Mouse (Mus musculus): Measurements from ENCODE around the gene Kcnh1.

Gene Kcnh1

GRCm38 (mm10) chr1:192415813-192416212 is 225.2 kb downstream of the Kcnh1 start:
- no peak for DNase-seq (ENCODE audit: low spot score)

- DNase-seq (ENCODE audit: low spot score), result no peak
Measured at GRCm38 (mm10) chr1:192416241-192416821, 225.8 kb downstream of the Kcnh1 start.

GRCm38 (mm10) chr1:192419176-192419575 is 228.6 kb downstream of the Kcnh1 start:
- no peak for DNase-seq (ENCODE audit: low spot score)

- no peak for DNase-seq (ENCODE audit: low spot score)
Measured at GRCm38 (mm10) chr1:192421377-192422166, 231.0 kb downstream of the Kcnh1 start.

GRCm38 (mm10) chr1:192431423-192431822 is 240.8 kb downstream of the Kcnh1 start:
- DNase-seq (ENCODE audit: low spot score), result no peak

GRCm38 (mm10) chr1:192435503-192435902 is 244.9 kb downstream of the Kcnh1 start:
- DNase-seq (ENCODE audit: low spot score), result no peak

GRCm38 (mm10) chr1:192439151-192439837 is 248.7 kb downstream of the Kcnh1 start:
- DNase-seq (ENCODE audit: low spot score), result no peak

- no peak for DNase-seq (ENCODE audit: low spot score)
Measured at GRCm38 (mm10) chr1:192442772-192443445, 252.3 kb downstream of the Kcnh1 start.

- DNase-seq (ENCODE audit: low spot score), result no peak
Measured at GRCm38 (mm10) chr1:192443998-192444657, 253.6 kb downstream of the Kcnh1 start.

- no peak for DNase-seq (ENCODE audit: low spot score)
Measured at GRCm38 (mm10) chr1:192444658-192445447, 254.3 kb downstream of the Kcnh1 start.

GRCm38 (mm10) chr1:192446158-192446557 is 255.6 kb downstream of the Kcnh1 start:
- no peak for DNase-seq (ENCODE audit: low spot score)

- no peak for DNase-seq (ENCODE audit: low spot score)
Measured at GRCm38 (mm10) chr1:192447666-192448065, 257.1 kb downstream of the Kcnh1 start.

GRCm38 (mm10) chr1:192448512-192448911 is 257.9 kb downstream of the Kcnh1 start:
- DNase-seq (ENCODE audit: low spot score), result no peak

- DNase-seq (ENCODE audit: low spot score), result no peak
Measured at GRCm38 (mm10) chr1:192449572-192450351, 259.2 kb downstream of the Kcnh1 start.

- no peak for DNase-seq (ENCODE audit: low spot score)
Measured at GRCm38 (mm10) chr1:192450425-192450824, 259.9 kb downstream of the Kcnh1 start.

- DNase-seq (ENCODE audit: low spot score), result no peak
Measured at GRCm38 (mm10) chr1:192451722-192452121, 261.1 kb downstream of the Kcnh1 start.

- DNase-seq (ENCODE audit: low spot score), result no peak
Measured at GRCm38 (mm10) chr1:192454501-192454900, 263.9 kb downstream of the Kcnh1 start.

GRCm38 (mm10) chr1:192454981-192455380 is 264.4 kb downstream of the Kcnh1 start:
- no peak for DNase-seq (ENCODE audit: low spot score)

- DNase-seq (ENCODE audit: low spot score), result no peak
Measured at GRCm38 (mm10) chr1:192457037-192457436, 266.5 kb downstream of the Kcnh1 start.

GRCm38 (mm10) chr1:192457526-192458206 is 267.1 kb downstream of the Kcnh1 start:
- DNase-seq (ENCODE audit: low spot score), result no peak
